Comparison of ENCODE assay signal across 8 mouse cellular contexts in genomic region chr12:25096640-25097051, GRCm38 (mm10). TPM values are rescaled to one million over a fixed set of nuclear protein-coding genes. Genes with fewer than 3 reads are reported as not detected.
A peak's percentile ranks its signal among the peaks of the same experiment; 100 is the strongest.
DNase-seq lines count a peak whose midpoint lies in the region; ATAC-seq and TF ChIP-seq lines count a peak whose summit lies in the region.

No protein-coding gene starts in this region.

- H3K27ac ChIP-seq in heart, embryonic 11.5 days (ENCODE audit: low read depth, low read length), result peak overlapping the region; percentile 93
- H3K27ac ChIP-seq in heart, embryonic 16.5 days (ENCODE audit: low read length), result peak overlapping the region; percentile 86
- H3K27ac ChIP-seq in limb, embryonic 14.5 days (replicated peaks; ENCODE audit: low read depth, low read length), result peak overlapping the region; percentile 99
- H3K27ac ChIP-seq in stomach, embryonic 16.5 days (ENCODE audit: low read length), result peak overlapping the region; percentile 99

- peaks cover 26% of the 10 kb centered on the region for H3K4me1 ChIP-seq in heart, embryonic 11.5 days (ENCODE audit: control insufficient read depth, insufficient read depth, low read length)
- H3K4me1 ChIP-seq in heart, embryonic 16.5 days (ENCODE audit: control insufficient read depth, insufficient read depth, low read length), result peaks cover 31% of the 10 kb centered on the region
- peaks cover 33% of the 10 kb centered on the region for H3K4me1 ChIP-seq in limb, embryonic 14.5 days (ENCODE audit: control insufficient read depth, insufficient read depth, low read length)
- H3K4me1 ChIP-seq in stomach, embryonic 16.5 days (ENCODE audit: control insufficient read depth, insufficient read depth, low read length), result peaks cover 41% of the 10 kb centered on the region

- no peaks in the 10 kb centered on the region; the same call in 1 of the 2 replicates for H3K36me3 ChIP-seq in heart, embryonic 11.5 days (ENCODE audit: control insufficient read depth, insufficient read depth, low read length)
- H3K36me3 ChIP-seq in heart, embryonic 16.5 days (ENCODE audit: control insufficient read depth, insufficient read depth), result no peaks in the 10 kb centered on the region
- H3K36me3 ChIP-seq in limb, embryonic 14.5 days (ENCODE audit: control insufficient read depth, insufficient read depth, low read length), result no peaks in the 10 kb centered on the region
- H3K36me3 ChIP-seq in stomach, embryonic 16.5 days (ENCODE audit: control insufficient read depth, insufficient read depth, low read length), result no peaks in the 10 kb centered on the region

- ATAC-seq in heart, embryonic 11.5 days (replicated peaks; ENCODE audit: insufficient number of reproducible peaks, low FRiP score, low TSS enrichment), result no peak
- no peak for ATAC-seq in heart, embryonic 16.5 days (replicated peaks; ENCODE audit: extremely low read depth, insufficient read depth, low FRiP score)
- no peak for ATAC-seq in limb, embryonic 14.5 days (ENCODE audit: low FRiP score, low read depth)
- ATAC-seq in stomach, embryonic 16.5 days (ENCODE audit: insufficient read depth, low FRiP score), result no peak

- peak overlapping the region; percentile 74 for H3K4me3 ChIP-seq in heart, embryonic 11.5 days (ENCODE audit: low read depth, low read length)
- H3K4me3 ChIP-seq in heart, embryonic 16.5 days (ENCODE audit: low read length), result peak overlapping the region; percentile 92
- H3K4me3 ChIP-seq in limb, embryonic 14.5 days (replicated peaks; ENCODE audit: low read length), result peak overlapping the region; percentile 84
- peak overlapping the region; percentile 84 for H3K4me3 ChIP-seq in stomach, embryonic 16.5 days (replicated peaks; ENCODE audit: low read length)

- no peak for TF ChIP-seq POLR2A in limb, embryonic 14.5 days (IDR thresholded peaks at IDR 0.05; ENCODE audit: borderline replicate concordance, extremely low read depth, insufficient read depth, insufficient read length)

- H3K27me3 ChIP-seq in heart, embryonic 11.5 days (ENCODE audit: control insufficient read depth, insufficient read depth, low read length), result no peaks in the 10 kb centered on the region
- no peaks in the 10 kb centered on the region for H3K27me3 ChIP-seq in heart, embryonic 16.5 days (ENCODE audit: control insufficient read depth, insufficient read depth, low read length)
- no peaks in the 10 kb centered on the region for H3K27me3 ChIP-seq in limb, embryonic 14.5 days (ENCODE audit: control insufficient read depth, insufficient read depth, low read length)
- no peaks in the 10 kb centered on the region for H3K27me3 ChIP-seq in stomach, embryonic 16.5 days (ENCODE audit: control insufficient read depth, insufficient read depth, low read length)

- H3K9me3 ChIP-seq in heart, embryonic 11.5 days (replicated peaks; ENCODE audit: control insufficient read depth, low read length), result no peaks in the 10 kb centered on the region
- H3K9me3 ChIP-seq in heart, embryonic 16.5 days (replicated peaks; ENCODE audit: control insufficient read depth, low read length), result no peaks in the 10 kb centered on the region
- no peaks in the 10 kb centered on the region for H3K9me3 ChIP-seq in limb, embryonic 14.5 days (ENCODE audit: control insufficient read depth, low read length)
- H3K9me3 ChIP-seq in stomach, embryonic 16.5 days (replicated peaks; ENCODE audit: control insufficient read depth, low read length), result no peaks in the 10 kb centered on the region

- WGBS in heart, embryonic 11.5 days (ENCODE audit: insufficient replicate concordance), result under 1% methylated on average over 15 of the region's 15 CpGs
- WGBS in heart, embryonic 16.5 days, result 2% methylated on average over 15 of the region's 15 CpGs
- WGBS in limb, embryonic 14.5 days, result 2% methylated on average over 15 of the region's 15 CpGs
- 4% methylated on average over 15 of the region's 15 CpGs for WGBS in stomach, embryonic 16.5 days

- DNase-seq in heart, postnatal 25 days (ENCODE audit: low spot score), result no peak
- DNase-seq in NIH3T3 (ENCODE audit: low read depth), result peak; percentile 27
- peak; percentile 25 for DNase-seq in limb, embryonic 14.5 days (ENCODE audit: low spot score)
- no peak for DNase-seq in ovary, postnatal 14 days (ENCODE audit: low spot score)
- no peak for DNase-seq in right cerebral cortex, postnatal 10 days (ENCODE audit: low spot score in 2 of 2)

- H3K4me2 ChIP-seq in heart, embryonic 11.5 days, result peak overlapping the region; percentile 90
- H3K4me2 ChIP-seq in heart, embryonic 16.5 days (ENCODE audit: low read depth, low read length), result peak overlapping the region; percentile 76
- H3K4me2 ChIP-seq in limb, embryonic 14.5 days (replicated peaks; ENCODE audit: low read depth, low read length, severe bottlenecking), result peak overlapping the region; percentile 95
- H3K4me2 ChIP-seq in stomach, embryonic 16.5 days (ENCODE audit: low read depth, low read length), result peak overlapping the region; percentile 87

- H3K9ac ChIP-seq in heart, embryonic 11.5 days (ENCODE audit: low read depth, low read length), result peak overlapping the region; percentile 78
- peak overlapping the region; percentile 80 for H3K9ac ChIP-seq in heart, embryonic 16.5 days (ENCODE audit: low read length)
- H3K9ac ChIP-seq in limb, embryonic 14.5 days (ENCODE audit: low read depth, low read length, severe bottlenecking), result peak overlapping the region; percentile 53
- peak overlapping the region; percentile 80 for H3K9ac ChIP-seq in stomach, embryonic 16.5 days (ENCODE audit: low read length)

- intact Hi-C loops in heart, postnatal 25 days (cut with DNase I), result loop anchor here (10.0 kb wide), 2 partner anchors 768 to 1218 kb away; no protein-coding TSS in a partner anchor

RNA-seq across cellular contexts. Expression of gene Id2, which starts 0.3 kb away (rescaled TPM):
- polyA plus RNA-seq in heart, embryonic 11.5 days (2014; fragmentation: Nextera tagmentation; extraction: Ambion mirVana), result 511 and 550 TPM in 2 replicates
- total RNA-seq in heart, postnatal 25 days (2021), result 10 to 100 TPM; 12.6 TPM
- polyA plus RNA-seq in heart, embryonic 16.5 days (2015; fragmentation: Nextera tagmentation; extraction: Ambion mirVana), result 157 TPM in 2 replicates
- 162 and 165 TPM in 2 replicates for polyA plus RNA-seq in limb, embryonic 14.5 days (2012; rRNA removed)
- polyA plus RNA-seq in limb, embryonic 14.5 days (2014; fragmentation: Nextera tagmentation; extraction: Ambion mirVana), result 317 and 350 TPM in 2 replicates
- polyA plus RNA-seq in stomach, embryonic 16.5 days (2015; fragmentation: Nextera tagmentation; extraction: Ambion mirVana), result 324 and 325 TPM in 2 replicates

Comparison
In these comparisons a context has a peak if more than half of its experiments do, and no peak if none do; other contexts are left out.
1. DNase-seq: peak in NIH3T3 (single experiment) and limb, embryonic 14.5 days (single experiment); none in heart, postnatal 25 days (single experiment), ovary, postnatal 14 days (single experiment) and right cerebral cortex, postnatal 10 days (0 of 2).
2. Peak in every context shown above with its lines, with median percentiles within 50 percentile points of each other: H3K27ac ChIP-seq, H3K4me2 ChIP-seq, H3K4me3 ChIP-seq and H3K9ac ChIP-seq.